Mouse (Mus musculus) heart, embryonic 14.5 days (tissue): ENCODE results near the gene Fgfr2. TPM values are rescaled to one million over a fixed set of nuclear protein-coding genes. Genes with fewer than 3 reads are reported as not detected.

Experiments
- ATAC-seq: fragments of 200-750 bp; cut with Nextera tagmentation; 2 replicates; pipeline ENCODE4 v1.8.0; 2017; ENCODE audit warnings: low read depth, moderate TSS enrichment; ENCODE audit not compliant: insufficient number of reproducible peaks, insufficient read depth, low FRiP score
- H3K27ac ChIP-seq, 2 experiments: fragments of 200-500 bp in 1 of 2; fragments of 300-500 bp in 1 of 2; sonication (generic) in 1 of 2; replicated peaks in 1 of 2; 2 replicates each; pipeline ENCODE4 v1.5.1; 2012 to 2014; ENCODE audit warnings: low read depth in 2 of 2, low read length in 2 of 2, control low read depth in 1 of 2, mild to moderate bottlenecking in 1 of 2, mixed read lengths in 1 of 2; ENCODE audit not compliant: control insufficient read depth in 1 of 2, insufficient read depth in 1 of 2
- H3K27me3 ChIP-seq: fragments of 300-500 bp; sonication (generic); 2 replicates; pipeline ENCODE4 v1.6.1; 2014; ENCODE audit warnings: mild to moderate bottlenecking, low read length, control low read depth; ENCODE audit not compliant: control insufficient read depth, insufficient read depth
- H3K36me3 ChIP-seq: fragments of 300-500 bp; sonication (generic); 2 replicates; pipeline ENCODE4 v1.6.1; 2014; ENCODE audit warnings: mild to moderate bottlenecking, control low read depth, low read length, mixed read lengths; ENCODE audit not compliant: control insufficient read depth, insufficient read depth
- H3K4me1 ChIP-seq, 2 experiments: fragments of 200-500 bp in 1 of 2; fragments of 300-500 bp in 1 of 2; sonication (generic) in 1 of 2; 2 replicates each; pipeline ENCODE4 v1.6.1; 2012 to 2014; ENCODE audit warnings: low read length in 2 of 2, control low read depth in 1 of 2, mixed read lengths in 1 of 2; ENCODE audit not compliant: control insufficient read depth in 2 of 2, insufficient read depth in 2 of 2
- H3K4me2 ChIP-seq: fragments of 300-500 bp; sonication (generic); 2 replicates; pipeline ENCODE4 v1.6.1; 2014; ENCODE audit warnings: mild to moderate bottlenecking, low read length
- H3K4me3 ChIP-seq, 2 experiments: fragments of 200-500 bp in 1 of 2; fragments of 300-500 bp in 1 of 2; sonication (generic) in 1 of 2; 2 replicates each; pipeline ENCODE4 v1.5.1; 2012 to 2014; ENCODE audit warnings: low read length in 2 of 2, mild to moderate bottlenecking in 2 of 2, control low read depth in 1 of 2, low read depth in 1 of 2, moderate library complexity in 1 of 2; ENCODE audit not compliant: control insufficient read depth in 1 of 2, insufficient read depth in 1 of 2
- H3K9ac ChIP-seq: fragments of 300-500 bp; sonication (generic); 2 replicates; pipeline ENCODE4 v1.6.1; 2014; ENCODE audit warnings: mild to moderate bottlenecking, low read length
- H3K9me3 ChIP-seq: fragments of 300-500 bp; sonication (generic); 2 replicates; pipeline ENCODE4 v1.6.1; 2016; ENCODE audit warnings: low read length, control low read depth; ENCODE audit not compliant: control insufficient read depth
- WGBS: fragments of 180-500 bp; shearing (Covaris S2); extraction: QIAGEN DNeasy Blood & Tissue Kit; methylation state at CpG from one replicate; pipeline ENCODE4 v1.1.7; 2014; 5-methylcytosine and 5-hydroxymethylcytosine counted together
- polyA plus RNA-seq: library from polyadenylated mRNA; unstranded; fragments of >200 nt; fragmentation: Nextera tagmentation; extraction: Ambion mirVana; gene quantifications from 2 replicates; pipeline ENCODE4 v1.2.1, GENCODE M21; 2014

Fgfr2 gene
- polyA plus RNA-seq, 1 experiment from 2014 or later = 22.4 TPM

GRCm38 (mm10) chr7:130708940-130709339 lies 2414.2 kb downstream of the Fgfr2 start:
- H3K4me1 ChIP-seq = peaks cover 19 to 39% of the 10 kb centered on the region in 2 experiments
- H3K9me3 ChIP-seq = no peaks in the 10 kb centered on the region
- 22% methylated on average over 9 of the region's 9 CpGs for WGBS
- H3K9ac ChIP-seq = peak overlapping the region; percentile 49
- no peaks in the 10 kb centered on the region for H3K27me3 ChIP-seq
- no peak for ATAC-seq
- peak overlapping the region; percentile 17 to 31; a peak in 3 of 4 replicates for H3K27ac ChIP-seq
- H3K36me3 ChIP-seq = no peaks in the 10 kb centered on the region
- no peak overlapping the region for H3K4me3 ChIP-seq
- H3K4me2 ChIP-seq = peak overlapping the region; percentile 15; the same call in 1 of the 2 replicates

- Histone ChIP-seq H3K4me2 (no peak overlapping the region), H3K27me3 (no peaks in the 10 kb centered on the region), H3K27ac (no peak overlapping the region), H3K36me3 (peaks cover 19% of the 10 kb centered on the region), H3K9ac (no peak overlapping the region), H3K9me3 (no peaks in the 10 kb centered on the region), H3K4me3 (no peak overlapping the region), H3K4me1 (peaks cover 15 to 36% of the 10 kb centered on the region in 2 experiments)
- no peak for ATAC-seq
- WGBS = 83% methylated on average over 2 of the region's 2 CpGs
Measured at GRCm38 (mm10) chr7:130705230-130705629, 2417.9 kb downstream of the Fgfr2 start.

- Histone ChIP-seq H3K4me2 (no peak overlapping the region), H3K9me3 (no peaks in the 10 kb centered on the region), H3K4me1 (peaks cover 9 to 34% of the 10 kb centered on the region in 2 experiments), H3K27ac (no peak overlapping the region), H3K27me3 (no peaks in the 10 kb centered on the region), H3K9ac (no peak overlapping the region), H3K4me3 (no peak overlapping the region), H3K36me3 (peaks cover 32% of the 10 kb centered on the region)
- no peak for ATAC-seq
- 86% methylated on average over 1 of the region's 1 CpGs for WGBS
Measured at GRCm38 (mm10) chr7:130701336-130701735, 2421.8 kb downstream of the Fgfr2 start.

- Histone ChIP-seq H3K4me1 (peaks cover 23 to 52% of the 10 kb centered on the region in 2 experiments), H3K36me3 (peaks cover 32% of the 10 kb centered on the region), H3K9me3 (no peaks in the 10 kb centered on the region), H3K9ac (no peak overlapping the region), H3K4me2 (no peak overlapping the region), H3K4me3 (no peak overlapping the region), H3K27me3 (no peaks in the 10 kb centered on the region), H3K27ac (no peak overlapping the region)
- ATAC-seq = no peak
Measured at GRCm38 (mm10) chr7:130698480-130698879, 2424.7 kb downstream of the Fgfr2 start.

GRCm38 (mm10) chr7:130696347-130697234 lies 2426.6 kb downstream of the Fgfr2 start:
- Histone ChIP-seq H3K36me3 (peaks cover 24% of the 10 kb centered on the region), H3K4me2 (no peak overlapping the region), H3K4me1 (peaks cover 33 to 71% of the 10 kb centered on the region in 2 experiments), H3K27me3 (no peaks in the 10 kb centered on the region), H3K27ac (no peak overlapping the region), H3K4me3 (no peak overlapping the region), H3K9ac (no peak overlapping the region), H3K9me3 (no peaks in the 10 kb centered on the region)
- ATAC-seq = no peak
- 77% methylated on average over 16 of the region's 16 CpGs for WGBS

GRCm38 (mm10) chr7:130695669-130696338 lies 2427.3 kb downstream of the Fgfr2 start:
- no peak overlapping the region for H3K4me3 ChIP-seq
- H3K9ac ChIP-seq = no peak overlapping the region
- ATAC-seq = no peak
- no peaks in the 10 kb centered on the region for H3K27me3 ChIP-seq
- no peak overlapping the region for H3K4me2 ChIP-seq
- H3K4me1 ChIP-seq = peaks cover 34 to 76% of the 10 kb centered on the region in 2 experiments
- peaks cover 17% of the 10 kb centered on the region for H3K36me3 ChIP-seq
- no peaks in the 10 kb centered on the region for H3K9me3 ChIP-seq
- H3K27ac ChIP-seq = 0 out of 4 replicates have a peak overlapping the region, but pooled peaks of 1 of the 2 experiments have one; percentile 16
- 71% methylated on average over 13 of the region's 13 CpGs for WGBS

- H3K9me3 ChIP-seq = no peaks in the 10 kb centered on the region
- peaks cover 42 to 85% of the 10 kb centered on the region in 2 experiments for H3K4me1 ChIP-seq
- peak overlapping the region; percentile 56 for H3K4me3 ChIP-seq
- no peaks in the 10 kb centered on the region for H3K27me3 ChIP-seq
- peaks cover 5% of the 10 kb centered on the region; the same call in 1 of the 2 replicates for H3K36me3 ChIP-seq
- peak overlapping the region; percentile 83 to 96 for H3K27ac ChIP-seq
- H3K4me2 ChIP-seq = peak overlapping the region; percentile 91
- WGBS = 23% methylated on average over 11 of the region's 11 CpGs
- no peak for ATAC-seq
- peak overlapping the region; percentile 92 for H3K9ac ChIP-seq
Measured at GRCm38 (mm10) chr7:130693800-130694193, 2429.4 kb downstream of the Fgfr2 start.
